Mouse (Mus musculus) neural tube, embryonic 10.5 days (tissue): ENCODE results near the gene Rnasek.

Source experiments
- DNase-seq: peaks from one replicate; pipeline ENCODE4 v3.0.0-alpha.2; 2017; ENCODE audit warnings: low spot score; ENCODE audit errors: extremely low spot score

Rnasek gene

DNA sequence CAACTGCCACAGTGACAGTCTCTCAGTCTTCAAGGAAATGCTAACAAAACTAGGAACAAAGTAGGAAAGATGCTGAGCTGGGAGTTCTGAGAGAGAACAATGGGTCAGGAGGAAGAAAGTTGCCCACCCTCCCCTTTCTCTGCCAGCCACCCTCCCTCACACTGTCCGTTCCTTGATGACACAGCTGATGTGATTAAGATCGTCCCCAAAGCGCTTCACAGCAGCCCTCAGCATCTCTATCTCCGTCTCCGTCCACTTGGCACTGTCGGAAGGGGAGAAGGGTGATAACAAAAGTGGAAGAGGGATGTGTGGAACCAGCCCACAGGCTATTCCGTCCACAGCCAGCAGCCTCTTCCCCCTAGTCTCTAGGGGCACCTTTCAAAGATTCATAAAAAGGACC is 2.9 kb downstream of the Rnasek start:
- no peak for DNase-seq

DNA sequence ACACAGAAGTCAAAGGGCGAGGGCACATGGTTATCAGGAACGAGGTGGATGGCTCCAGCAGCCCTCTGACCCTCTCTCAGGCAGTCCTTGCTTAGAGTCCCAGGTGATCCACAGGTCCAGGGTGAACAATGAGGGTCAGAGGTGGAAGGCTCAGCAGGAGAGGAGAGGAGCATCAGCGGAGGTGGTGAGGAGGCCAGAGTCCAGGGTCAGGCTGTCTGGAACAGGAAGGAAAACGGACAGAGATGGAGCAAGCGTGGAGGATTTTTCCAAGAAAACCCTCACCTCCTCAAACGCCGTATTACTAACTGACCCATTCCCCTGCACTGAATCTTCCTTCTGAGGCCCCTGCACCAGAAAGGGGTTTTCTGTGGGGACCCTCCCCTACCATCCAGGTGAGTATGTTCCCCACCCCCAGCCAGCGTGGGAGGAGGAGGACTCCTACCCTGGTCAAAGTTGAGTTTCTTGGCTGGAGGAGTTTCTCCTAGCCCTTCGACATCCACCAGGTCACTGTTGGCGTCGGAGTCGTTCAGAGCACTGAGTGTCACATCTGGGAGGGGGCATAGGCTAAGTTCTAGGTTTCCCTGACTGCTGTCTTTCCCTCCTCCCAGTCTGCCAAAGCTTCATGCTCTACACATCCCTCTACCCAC is 4.3 kb downstream of the Rnasek start:
- DNase-seq, result no peak

DNA sequence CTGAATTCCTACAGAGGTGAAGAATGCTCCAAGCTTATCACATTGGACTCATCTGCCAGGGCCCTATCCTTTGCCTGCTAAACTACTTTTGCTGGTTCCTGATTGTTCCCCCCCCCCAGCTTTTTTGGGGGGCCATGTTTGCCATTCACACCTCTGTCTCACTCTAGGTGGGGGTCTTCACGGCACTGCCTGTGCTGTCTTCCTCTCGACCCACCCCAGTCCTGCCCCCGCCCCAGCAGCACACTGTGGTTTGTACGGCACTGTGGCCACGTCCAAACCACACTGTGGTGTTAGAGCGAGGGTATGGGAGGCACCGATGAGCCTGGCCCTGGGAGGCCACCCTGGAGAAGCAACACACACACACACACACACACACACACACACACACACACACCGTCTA is 5.1 kb downstream of the Rnasek start:
- DNase-seq, result no peak

DNA sequence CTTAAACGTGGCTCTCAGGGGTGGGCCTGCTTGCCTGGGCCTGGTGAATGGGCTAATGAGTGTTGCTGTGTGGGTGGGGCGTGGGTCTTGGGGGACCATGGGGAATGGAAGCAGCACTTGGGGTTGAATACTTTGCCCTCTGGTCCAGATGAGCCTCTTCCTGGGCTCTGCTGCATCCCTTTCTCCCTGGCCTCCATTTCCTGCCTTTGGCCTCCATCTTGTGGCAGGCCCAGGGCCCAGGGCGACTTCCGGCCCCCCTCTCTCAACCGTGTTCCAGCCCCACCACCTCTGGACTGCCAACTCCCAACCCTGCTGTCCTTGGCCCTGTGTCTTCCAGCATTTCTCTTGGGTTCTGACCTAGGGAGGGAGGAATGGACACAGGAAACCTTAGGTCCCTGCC is 5.6 kb downstream of the Rnasek start:
- no peak for DNase-seq

DNA sequence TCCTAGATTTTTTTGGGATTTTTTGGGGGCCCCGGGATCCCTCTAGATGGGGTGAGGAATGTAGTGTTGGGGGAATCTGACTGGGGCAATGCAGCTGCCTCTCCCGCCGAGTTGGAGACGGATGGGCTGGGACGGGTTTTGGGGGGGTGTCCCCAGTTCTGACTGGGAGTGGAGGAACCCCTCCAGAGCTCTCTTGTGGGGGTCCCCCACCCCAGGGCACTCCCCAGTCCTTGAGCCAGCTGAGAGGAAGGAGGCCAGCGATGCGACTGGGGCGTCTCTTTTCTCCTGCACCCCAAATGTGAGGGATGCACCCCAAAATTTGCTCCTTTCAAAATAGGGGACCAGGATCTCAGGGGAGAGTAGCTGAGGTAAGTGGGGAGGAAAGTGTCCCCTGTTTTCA is 6.6 kb downstream of the Rnasek start:
- no peak for DNase-seq

DNA sequence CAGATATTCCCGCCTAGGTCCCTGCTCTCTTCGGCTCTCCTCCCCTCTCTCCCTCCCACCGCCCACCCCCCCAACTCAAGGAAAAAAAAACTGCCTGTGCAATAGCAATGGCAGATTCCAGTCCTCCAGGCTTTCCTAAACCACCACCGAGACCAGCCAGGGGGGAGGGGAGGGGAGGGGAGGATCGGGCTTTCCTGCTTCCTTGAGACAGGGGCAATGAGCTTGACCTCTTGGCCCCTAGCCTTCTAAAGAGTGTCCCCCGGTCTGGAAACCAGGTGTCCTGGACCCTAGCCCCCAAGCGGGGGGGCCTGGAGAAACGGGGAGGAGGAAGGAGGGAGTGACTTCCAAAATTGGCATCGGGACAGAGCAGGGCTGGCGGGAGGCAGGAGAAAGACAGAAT is 7.1 kb downstream of the Rnasek start:
- peak; percentile 63 for DNase-seq

DNA sequence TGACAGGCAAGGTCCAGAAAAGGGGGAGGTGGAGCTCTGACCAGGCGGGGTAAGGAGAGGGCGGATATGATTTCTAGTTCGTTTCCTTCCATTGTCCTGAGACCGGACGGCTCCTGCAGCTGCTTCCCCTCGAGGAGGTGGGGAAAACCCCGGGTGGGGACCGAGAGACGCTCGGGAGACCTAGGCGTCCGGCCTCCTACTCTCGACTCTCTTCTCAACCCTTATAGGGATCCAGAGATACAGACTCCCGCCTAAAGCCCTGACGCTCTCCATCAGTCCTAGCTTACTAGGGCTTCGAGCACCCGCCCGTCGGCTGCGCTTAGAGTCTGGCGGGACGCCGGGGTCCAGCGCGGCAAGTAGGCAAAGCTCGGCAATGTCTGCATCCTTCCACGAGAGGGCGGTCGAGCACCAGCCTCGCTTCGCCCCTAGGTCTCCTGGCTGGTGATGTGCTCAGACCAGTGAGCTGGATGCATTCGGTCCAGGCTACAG is 9.4 kb downstream of the Rnasek start:
- DNase-seq, result peak; percentile 91

DNA sequence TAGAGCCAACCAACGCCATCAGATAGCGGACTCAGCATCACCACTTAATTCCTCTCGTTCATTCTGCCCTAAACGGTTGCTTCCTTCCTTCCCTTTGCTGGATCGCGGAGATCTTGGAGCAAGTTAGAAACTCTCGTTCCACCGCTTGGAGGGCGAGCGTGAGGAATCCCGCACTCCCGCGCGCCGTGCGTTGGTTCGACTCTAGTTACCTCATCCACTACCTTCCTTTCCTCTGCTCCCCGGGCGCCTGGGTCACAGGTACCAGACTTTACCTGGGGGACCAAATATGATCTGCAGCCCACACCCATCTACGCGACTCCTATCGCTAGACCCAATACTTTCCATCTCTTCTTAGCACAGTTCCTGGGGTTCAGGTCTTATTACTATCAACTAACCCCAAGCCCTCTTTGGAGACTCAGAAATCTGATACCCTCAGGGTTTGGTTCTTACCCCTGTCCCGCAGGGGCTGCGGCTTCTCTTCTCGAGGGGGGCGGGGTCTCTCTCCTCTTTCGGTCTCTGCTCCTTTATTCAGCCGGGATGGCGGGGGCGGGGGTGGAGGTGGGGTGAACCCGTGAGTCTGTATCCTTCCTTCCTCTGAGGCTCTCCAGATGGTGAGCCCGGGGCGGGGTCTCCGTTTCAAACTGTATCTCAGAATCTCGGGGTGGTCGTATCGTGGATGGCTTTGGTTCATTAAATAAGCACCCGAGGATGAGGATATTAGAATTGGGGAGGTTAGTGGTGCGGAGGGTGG is 10.2 kb downstream of the Rnasek start, which contains the start of gene Bcl6b:
Bcl6b (minus strand) TSS at position 539 of the 751 bp plus-strand sequence.
- peak; percentile 35 for DNase-seq

DNA sequence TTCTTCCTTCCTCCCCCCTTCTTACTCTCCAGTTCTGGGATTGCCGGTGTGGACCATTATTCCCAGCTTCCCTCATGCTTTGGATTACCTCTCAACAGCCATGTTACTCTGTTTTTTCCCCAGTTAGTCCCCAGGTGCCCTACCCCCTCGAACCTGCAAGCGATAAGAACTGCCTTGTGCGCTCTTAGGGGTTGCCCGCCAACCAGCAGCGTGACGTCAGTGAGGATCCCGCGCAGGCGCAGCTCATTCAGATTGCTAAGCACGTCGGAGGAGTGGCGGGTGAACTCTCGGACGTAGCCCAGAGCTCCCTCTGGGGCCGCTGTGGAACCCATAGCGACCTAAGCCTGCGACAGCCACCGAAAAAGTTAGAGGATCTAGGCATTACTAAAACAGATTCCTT is 10.8 kb downstream of the Rnasek start:
- peak; percentile 80 for DNase-seq

DNA sequence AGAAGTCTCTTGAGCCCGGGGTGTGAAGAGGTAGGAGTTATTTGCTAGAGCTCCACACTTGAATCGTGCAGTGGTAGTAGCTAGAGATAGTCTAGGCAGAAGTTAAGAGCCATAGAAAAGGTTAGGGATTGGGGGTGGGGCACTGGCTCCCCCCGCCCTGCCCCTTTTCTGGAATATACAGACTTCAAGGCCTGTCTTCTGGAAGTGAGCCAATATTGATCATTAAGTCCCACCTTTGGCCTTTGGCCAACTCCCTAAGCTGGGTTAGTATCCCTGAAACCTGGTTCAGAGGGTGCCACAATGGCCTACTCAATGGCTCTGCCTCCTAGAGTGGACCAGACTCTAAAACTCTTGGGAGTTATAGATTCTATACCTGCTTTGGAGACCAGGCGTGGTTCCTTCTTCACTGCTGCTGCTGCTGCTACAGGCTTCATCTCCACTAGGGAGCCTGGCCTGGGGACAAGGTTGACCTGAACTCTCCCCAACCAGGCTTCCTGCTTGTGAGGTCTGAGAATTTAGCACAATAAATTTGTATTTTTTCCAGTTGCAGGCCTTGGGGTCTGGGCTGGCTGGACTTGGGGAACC is 11.9 kb downstream of the Rnasek start:
- DNase-seq, result no peak

DNA sequence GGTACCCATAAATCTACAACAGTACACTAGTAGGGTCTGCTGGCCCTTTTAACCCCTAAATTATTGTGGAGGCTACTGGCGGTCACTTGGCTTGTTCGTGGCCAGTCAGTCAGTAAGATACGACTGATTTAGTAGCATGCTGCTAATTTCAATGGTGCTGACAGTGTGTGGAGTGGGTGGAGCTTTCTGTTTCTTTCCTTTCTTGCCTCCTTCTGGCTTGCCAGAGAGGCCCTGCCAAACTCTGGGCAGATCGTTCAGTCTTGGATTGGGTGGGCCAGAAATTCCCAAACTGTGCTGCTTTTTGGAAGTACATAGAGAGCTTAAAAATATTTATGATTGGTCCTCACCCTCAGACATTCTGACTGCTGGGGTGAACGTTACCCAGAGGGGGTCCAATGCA is 12.5 kb downstream of the Rnasek start:
- no peak for DNase-seq

DNA sequence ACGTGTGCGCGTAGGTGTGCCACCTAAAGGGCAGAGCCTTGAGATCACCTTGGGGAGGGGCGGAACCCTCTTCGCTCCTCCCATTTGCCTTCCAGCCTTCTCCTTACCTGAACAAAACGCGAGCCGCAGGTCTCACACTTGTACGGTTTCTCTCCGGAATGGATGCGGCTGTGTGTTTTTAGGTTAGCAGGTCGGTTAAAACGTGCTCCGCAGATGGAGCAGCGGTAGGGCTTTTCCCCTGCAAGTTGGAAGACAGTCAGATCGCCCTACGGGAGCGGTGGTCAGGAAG is 13.1 kb downstream of the Rnasek start:
- DNase-seq, result peak; percentile 31

DNA sequence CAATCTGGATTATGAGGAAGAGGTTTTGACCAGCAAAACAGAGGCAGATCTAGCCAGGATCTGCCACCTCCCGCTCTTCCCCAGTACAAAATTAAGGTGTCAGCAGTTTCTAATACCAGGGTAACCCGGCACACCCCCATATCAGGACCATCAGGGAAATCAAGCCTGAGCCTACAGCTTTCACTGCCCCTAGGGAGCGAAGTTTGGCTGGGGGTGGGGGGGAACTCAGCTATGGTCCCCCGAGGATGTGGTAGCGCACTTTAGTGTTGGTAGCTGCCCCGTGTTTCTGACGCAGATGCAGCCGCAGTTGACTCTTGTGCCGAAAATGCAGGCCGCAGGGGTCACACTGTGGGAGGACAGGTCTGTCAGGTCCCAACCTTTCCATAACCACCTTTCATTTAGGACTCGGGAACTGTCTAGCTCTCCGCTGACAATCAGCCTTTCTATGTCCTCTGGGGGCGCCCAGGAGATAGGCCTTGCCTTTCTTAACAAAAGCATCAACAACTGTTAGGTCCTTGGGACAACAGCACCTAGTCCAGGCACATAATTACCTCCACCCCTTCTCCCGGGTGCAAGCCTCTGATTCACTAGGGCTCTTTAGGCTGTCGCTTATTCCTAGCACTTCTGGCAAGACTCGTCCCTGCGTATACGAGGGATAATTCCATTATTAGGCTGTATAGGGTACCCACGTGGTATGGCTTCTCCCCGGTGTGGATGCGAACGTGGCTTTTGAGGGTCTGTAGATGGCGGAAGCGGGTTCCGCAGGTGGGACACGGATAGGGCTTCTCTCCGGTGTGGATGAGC is 13.6 kb downstream of the Rnasek start:
- DNase-seq, result no peak

DNA sequence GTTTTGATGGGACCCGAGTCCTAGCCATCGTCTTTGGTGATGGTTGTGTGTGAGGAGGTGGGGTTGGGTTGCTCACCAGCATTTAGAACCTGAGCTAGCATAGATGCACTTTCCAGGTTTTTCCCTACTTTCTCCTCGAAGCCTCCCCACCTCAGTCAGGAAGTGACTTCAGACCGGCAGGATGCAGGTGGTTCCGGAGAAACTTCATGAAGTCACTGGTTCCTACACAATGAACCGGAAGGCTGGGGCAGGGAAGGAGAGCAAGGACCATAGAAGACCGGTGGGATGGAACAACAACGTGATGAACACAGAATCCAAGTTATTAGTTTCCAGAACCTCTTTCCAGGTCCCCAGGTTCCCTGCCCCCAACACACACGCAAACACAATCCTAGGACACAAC is 15.9 kb downstream of the Rnasek start:
- no peak for DNase-seq

DNA sequence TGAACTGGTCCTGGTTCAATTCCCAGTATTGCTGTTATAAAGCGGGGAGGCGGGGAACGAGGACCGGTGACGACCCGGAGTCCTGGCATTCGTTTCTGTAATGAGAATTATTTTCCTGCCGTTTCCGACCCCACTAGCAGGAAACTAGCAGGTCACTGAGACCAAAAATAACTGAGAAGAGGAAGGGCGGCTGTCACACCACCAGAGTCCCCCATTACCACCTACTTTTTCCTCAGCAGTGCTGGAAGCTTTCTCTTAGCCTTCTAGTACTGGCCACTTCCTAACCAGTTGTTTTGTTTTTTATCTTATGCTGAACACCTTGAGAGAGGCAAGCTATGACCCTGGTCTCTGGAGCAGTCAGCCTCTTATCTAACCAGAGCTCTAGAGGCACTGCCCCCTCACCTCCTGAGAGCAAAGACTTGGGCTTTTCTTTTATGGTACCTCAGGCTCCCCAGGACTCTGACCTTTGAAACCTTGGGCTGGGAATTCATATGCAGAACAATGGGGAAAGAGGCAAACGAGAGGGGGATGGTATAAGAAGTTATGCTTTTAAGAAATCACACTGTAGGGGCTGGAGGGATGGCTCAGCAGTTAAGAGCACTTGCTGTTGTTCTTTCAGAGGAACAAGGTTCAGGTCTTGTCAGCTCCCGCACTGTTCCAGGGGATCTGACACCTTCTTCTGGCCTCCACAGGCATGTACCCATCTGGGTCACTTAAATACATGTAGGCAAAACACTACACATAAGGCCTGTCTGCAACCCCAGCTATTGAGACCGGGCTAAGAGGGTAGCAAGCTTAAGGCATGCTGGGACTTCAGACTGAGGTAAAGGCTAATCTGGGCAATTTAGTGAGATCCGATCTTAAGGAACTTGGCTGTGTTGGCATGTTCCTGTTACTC is 17.8 kb downstream of the Rnasek start:
- DNase-seq, result peak; percentile 32

DNA sequence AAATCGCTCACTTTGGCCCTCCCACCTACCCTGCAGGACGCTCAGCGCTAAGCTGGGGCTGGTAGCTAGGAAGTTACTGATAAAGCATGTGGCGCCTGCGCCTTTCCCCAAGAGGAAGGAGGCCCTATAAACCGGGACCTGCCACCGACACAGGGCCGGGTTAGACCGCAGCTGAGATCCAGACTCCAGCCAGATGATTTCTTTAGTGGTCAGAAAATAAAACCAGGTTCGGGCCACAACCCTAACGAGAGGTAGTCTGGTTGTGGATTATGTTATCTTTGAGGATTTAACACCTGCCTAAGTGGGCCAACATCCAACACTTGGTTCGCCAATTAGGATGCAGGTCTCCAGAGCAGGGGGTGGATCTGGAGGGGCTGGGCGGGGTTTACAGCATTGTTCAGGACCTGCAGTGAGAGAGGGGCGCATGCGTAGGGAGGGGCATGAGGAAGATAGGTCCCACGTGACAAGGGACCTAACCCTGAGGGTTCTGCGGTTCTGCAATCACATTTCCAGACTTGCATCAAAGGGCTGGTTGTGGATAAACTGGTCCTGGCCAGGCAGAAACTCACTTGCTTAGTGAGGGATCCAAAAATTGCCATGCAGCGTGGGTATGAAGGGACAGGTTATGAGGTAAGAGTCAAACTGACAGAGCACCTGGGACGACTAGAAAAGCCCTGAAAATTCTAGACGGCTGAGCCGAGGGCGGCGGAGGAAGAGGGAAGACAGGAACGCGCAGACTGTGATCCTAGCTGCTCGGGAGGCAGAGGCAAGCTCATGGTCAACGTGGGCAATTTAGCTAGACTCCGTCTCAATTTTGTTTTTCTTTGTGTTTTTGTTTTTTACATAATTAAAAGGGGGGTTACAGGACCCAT is 18.7 kb downstream of the Rnasek start, which contains the start of gene Slc16a13:
Slc16a13 (minus strand) TSS at position 334 of the 872 bp plus-strand sequence.
- DNase-seq, result peak; percentile 92

DNA sequence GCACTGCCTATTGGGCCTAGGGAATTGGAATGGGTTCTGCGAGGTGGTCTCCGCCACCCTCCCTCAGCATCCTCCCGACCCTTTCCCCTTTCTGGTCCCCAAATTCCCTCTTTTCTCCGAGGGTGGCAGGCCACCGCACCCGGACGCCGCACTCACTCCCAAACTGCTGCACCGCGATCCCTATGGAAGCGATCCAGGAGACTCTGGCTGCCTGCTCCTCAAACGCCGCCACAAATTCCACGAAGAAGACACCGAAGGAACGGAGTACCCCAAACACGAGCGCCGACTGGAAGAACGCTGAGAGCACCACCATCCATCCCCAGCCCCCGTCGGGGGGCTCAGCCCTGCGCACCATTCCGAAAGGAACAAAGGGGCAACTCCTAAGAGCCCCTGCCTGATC is 19.3 kb downstream of the Rnasek start:
- DNase-seq, result no peak

DNA sequence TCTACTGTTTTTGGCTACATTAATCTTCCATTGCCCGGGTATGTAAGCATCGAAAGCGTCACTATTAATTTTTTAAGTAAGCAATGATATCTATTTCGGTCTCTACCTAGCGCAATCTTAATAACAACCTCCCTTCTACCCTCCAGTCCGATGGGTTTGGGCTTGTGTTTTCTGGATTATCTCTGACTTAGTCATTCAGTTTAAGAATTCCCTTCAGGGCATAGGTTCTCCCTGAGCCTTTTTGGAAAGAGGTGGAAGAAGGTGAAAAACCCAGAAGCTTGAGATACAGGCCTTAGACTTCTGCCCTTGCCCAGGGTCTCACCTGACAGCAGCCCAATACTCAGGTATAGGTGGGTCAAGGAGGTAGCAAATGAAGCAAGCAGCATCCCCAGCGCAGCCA is 19.8 kb downstream of the Rnasek start:
- no peak for DNase-seq

DNA sequence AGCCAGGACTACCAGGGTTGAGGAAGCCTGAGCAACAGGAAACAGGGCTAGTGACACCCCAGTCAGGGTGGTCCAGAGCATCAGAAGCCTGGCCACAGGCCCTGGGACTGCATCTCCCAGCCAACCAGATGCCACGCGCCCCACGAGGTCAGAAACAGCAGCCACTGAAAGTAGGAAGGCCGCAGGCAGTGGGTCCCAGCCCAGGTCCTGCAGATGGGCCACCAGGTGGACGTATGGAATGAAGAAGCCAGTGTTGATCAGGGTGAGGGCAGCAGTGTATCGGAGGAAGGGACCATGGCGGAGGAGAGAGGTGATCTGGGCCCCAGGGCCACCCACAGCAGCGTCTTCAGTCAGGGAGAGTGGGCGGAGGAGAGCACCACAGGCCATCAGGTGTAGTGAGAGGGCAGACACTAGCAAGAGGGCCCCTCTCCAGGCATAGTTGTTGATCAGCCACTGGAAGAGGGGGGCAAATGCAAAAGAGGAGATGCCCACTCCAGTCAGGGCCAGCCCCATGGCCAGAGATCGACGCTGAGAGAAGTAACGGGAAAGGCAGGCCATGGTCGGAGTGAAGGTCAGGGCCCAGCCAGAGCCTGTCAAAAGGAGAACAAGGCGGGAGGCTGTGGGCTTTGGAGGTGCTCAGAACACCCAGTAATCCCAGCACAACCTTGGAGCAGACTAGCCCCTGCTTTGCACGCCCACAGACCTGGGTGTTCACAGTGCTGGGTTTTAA is 20.7 kb downstream of the Rnasek start:
- no peak for DNase-seq
